Mouse (Mus musculus): ENCODE measurements around the gene Cd3eap. TPM values are rescaled to one million over a fixed set of nuclear protein-coding genes. Genes with fewer than 3 reads are reported as not detected.

Cd3eap gene
- polyA plus RNA-seq, 1 experiment: 117 TPM

GRCm38 (mm10) chr7:19373367-19373766, 14.1 kb upstream of the Cd3eap start:
- TF ChIP-seq GATA1 (IDR thresholded peaks at IDR 0.05; ENCODE audit: low read length): no peak

- TF ChIP-seq GATA1 (IDR thresholded peaks at IDR 0.05; ENCODE audit: low read length): no peak
Observed at GRCm38 (mm10) chr7:19369823-19370425, 10.6 kb upstream of the Cd3eap start.

- TF ChIP-seq GATA1 (IDR thresholded peaks at IDR 0.05; ENCODE audit: low read length): no peak
Observed at GRCm38 (mm10) chr7:19368380-19368779, 9.1 kb upstream of the Cd3eap start.

GRCm38 (mm10) chr7:19365376-19365775, 6.1 kb upstream of the Cd3eap start:
- no peak for TF ChIP-seq GATA1 (IDR thresholded peaks at IDR 0.05; ENCODE audit: low read length)

- no peak for TF ChIP-seq GATA1 (IDR thresholded peaks at IDR 0.05; ENCODE audit: low read length)
Observed at GRCm38 (mm10) chr7:19363881-19364280, 4.6 kb upstream of the Cd3eap start.

GRCm38 (mm10) chr7:19362276-19362675, 3.0 kb upstream of the Cd3eap start:
- no peak for TF ChIP-seq GATA1 (IDR thresholded peaks at IDR 0.05; ENCODE audit: low read length)

GRCm38 (mm10) chr7:19361720-19362119, 2.4 kb upstream of the Cd3eap start:
- no peak for TF ChIP-seq GATA1 (IDR thresholded peaks at IDR 0.05; ENCODE audit: low read length)

GRCm38 (mm10) chr7:19360944-19361343, 1.7 kb upstream of the Cd3eap start:
- no peak for TF ChIP-seq GATA1 (IDR thresholded peaks at IDR 0.05; ENCODE audit: low read length)

GRCm38 (mm10) chr7:19359892-19360641, 784 bp upstream of the Cd3eap start:
- no peak for TF ChIP-seq GATA1 (IDR thresholded peaks at IDR 0.05; ENCODE audit: low read length)

GRCm38 (mm10) chr7:19358634-19359033, 649 bp downstream of the Cd3eap start:
- no peak for TF ChIP-seq GATA1 (IDR thresholded peaks at IDR 0.05; ENCODE audit: low read length)

- TF ChIP-seq GATA1 (IDR thresholded peaks at IDR 0.05; ENCODE audit: low read length): no peak
Observed at GRCm38 (mm10) chr7:19357381-19358375, 1.6 kb downstream of the Cd3eap start.

GRCm38 (mm10) chr7:19356311-19356710, 3.0 kb downstream of the Cd3eap start:
- TF ChIP-seq GATA1 (IDR thresholded peaks at IDR 0.05; ENCODE audit: low read length): no peak

GRCm38 (mm10) chr7:19354991-19355390, 4.3 kb downstream of the Cd3eap start:
- no peak for TF ChIP-seq GATA1 (IDR thresholded peaks at IDR 0.05; ENCODE audit: low read length)

- TF ChIP-seq GATA1 (IDR thresholded peaks at IDR 0.05; ENCODE audit: low read length): no peak
Observed at GRCm38 (mm10) chr7:19350221-19350620, 9.1 kb downstream of the Cd3eap start.

- no peak for TF ChIP-seq GATA1 (IDR thresholded peaks at IDR 0.05; ENCODE audit: low read length)
Observed at GRCm38 (mm10) chr7:19349188-19349915, 9.9 kb downstream of the Cd3eap start.
